Mouse (Mus musculus) limb, embryonic 11.5 days (tissue): ENCODE measurements around the gene Ankrd17. TPM values are rescaled to one million over a fixed set of nuclear protein-coding genes. Genes with fewer than 3 reads are reported as not detected.

Experiments
- ATAC-seq: fragments of 200-750 bp; cut with Nextera tagmentation; 2 replicates; pipeline ENCODE4 v1.8.0; 2017; ENCODE audit warnings: low read depth; ENCODE audit not compliant: insufficient number of reproducible peaks, low FRiP score, low TSS enrichment
- DNase-seq: peaks from one replicate; pipeline ENCODE4 v3.0.0-alpha.2; 2015; ENCODE audit warnings: low spot score
- H3K27ac ChIP-seq: fragments of 300-500 bp; sonication (generic); replicated peaks from 2 replicates; pipeline ENCODE4 v1.5.1; 2014; ENCODE audit warnings: low read depth, mild to moderate bottlenecking, low read length
- H3K27me3 ChIP-seq: fragments of 300-500 bp; sonication (generic); 2 replicates; pipeline ENCODE4 v1.6.1; 2014; ENCODE audit warnings: mild to moderate bottlenecking, low read length, mixed read lengths; ENCODE audit not compliant: control insufficient read depth, insufficient read depth
- H3K36me3 ChIP-seq: fragments of 300-500 bp; sonication (generic); 2 replicates; pipeline ENCODE4 v1.6.1; 2014; ENCODE audit warnings: mild to moderate bottlenecking, low read length, moderate library complexity, mixed read lengths; ENCODE audit not compliant: control insufficient read depth, insufficient read depth
- H3K4me1 ChIP-seq: fragments of 300-500 bp; sonication (generic); 2 replicates; pipeline ENCODE4 v1.6.1; 2014; ENCODE audit warnings: low read length, mixed read lengths; ENCODE audit not compliant: control insufficient read depth, insufficient read depth
- H3K4me2 ChIP-seq: fragments of 300-500 bp; sonication (generic); 2 replicates; pipeline ENCODE4 v1.6.1; 2014; ENCODE audit warnings: low read depth, mild to moderate bottlenecking, moderate library complexity; ENCODE audit not compliant: severe bottlenecking
- H3K4me3 ChIP-seq: fragments of 300-500 bp; sonication (generic); 2 replicates; pipeline ENCODE4 v1.5.1; 2014; ENCODE audit warnings: low read depth, low read length
- H3K9ac ChIP-seq: fragments of 300-500 bp; sonication (generic); 2 replicates; pipeline ENCODE4 v1.6.1; 2014; ENCODE audit warnings: mild to moderate bottlenecking, low read length
- H3K9me3 ChIP-seq: fragments of 300-500 bp; sonication (generic); 2 replicates; pipeline ENCODE4 v1.6.1; 2016; ENCODE audit warnings: low read length; ENCODE audit not compliant: control insufficient read depth
- WGBS: fragments of 180-500 bp; shearing (Covaris S2); extraction: QIAGEN DNeasy Blood & Tissue Kit; methylation state at CpG from one replicate; pipeline ENCODE4 v1.1.7; 2014; 5-methylcytosine and 5-hydroxymethylcytosine counted together
- polyA plus RNA-seq: library from polyadenylated mRNA; unstranded; fragments of >200 nt; fragmentation: Nextera tagmentation; extraction: Ambion mirVana; gene quantifications from 2 replicates; pipeline ENCODE4 v1.2.1, GENCODE M21; 2014

Gene Ankrd17
- polyA plus RNA-seq, 1 experiment from 2014 or later, result 33.3 TPM

DNA sequence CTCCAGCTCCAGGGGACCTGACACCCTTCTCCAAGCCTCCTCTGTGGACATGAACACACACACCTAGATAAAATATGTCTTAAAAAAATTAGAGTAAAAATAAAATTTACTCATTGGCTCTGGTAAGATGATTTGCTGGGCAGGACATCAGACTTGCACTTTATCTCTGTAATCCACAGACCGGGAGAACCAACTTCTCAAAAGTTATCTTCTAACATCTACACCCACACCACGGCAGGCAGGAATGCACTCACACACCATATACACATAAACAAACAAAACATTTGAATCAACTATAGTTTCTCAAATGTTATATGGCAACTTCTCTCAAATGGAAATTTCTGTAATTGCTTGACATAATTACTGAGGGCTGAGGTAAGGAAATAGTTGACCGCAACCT is 19.5 kb downstream of the Ankrd17 start:
- no peak for ATAC-seq
- Histone ChIP-seq H3K27ac (no peak overlapping the region), H3K4me1 (no peaks in the 10 kb centered on the region), H3K27me3 (no peaks in the 10 kb centered on the region), H3K4me2 (no peak overlapping the region), H3K36me3 (no peaks in the 10 kb centered on the region), H3K4me3 (no peak overlapping the region), H3K9me3 (no peaks in the 10 kb centered on the region), H3K9ac (no peak overlapping the region)
- WGBS, result 91% methylated on average over 3 of the region's 3 CpGs
- no peak for DNase-seq

DNA sequence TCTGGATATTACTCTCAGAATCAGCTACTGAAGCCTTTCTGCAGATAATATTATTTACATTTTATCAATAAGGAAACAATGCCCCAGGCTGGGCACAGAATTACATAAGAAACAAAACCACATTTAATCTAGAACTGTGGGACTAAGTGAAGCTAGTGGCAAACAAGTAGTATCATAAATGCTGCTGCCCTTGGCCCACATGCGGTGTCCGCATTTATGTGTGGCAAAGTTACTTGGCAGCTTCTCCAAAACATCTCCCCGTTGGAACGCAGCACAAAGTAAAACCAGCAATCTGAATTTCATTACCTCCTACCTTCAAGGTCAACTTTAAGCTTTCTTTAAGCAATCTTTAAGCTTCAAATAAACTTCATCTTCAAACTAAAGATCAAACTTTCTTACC is 25.5 kb downstream of the Ankrd17 start:
- WGBS, result 81% methylated on average over 4 of the region's 4 CpGs
- DNase-seq (no peak), ATAC-seq (no peak)
- no peaks in the 10 kb centered on the region for H3K36me3 ChIP-seq
- H3K27ac ChIP-seq, result no peak overlapping the region
- peaks cover 8% of the 10 kb centered on the region; the same call in 1 of the 2 replicates for H3K4me1 ChIP-seq
- no peak overlapping the region for H3K9ac ChIP-seq
- no peaks in the 10 kb centered on the region for H3K9me3 ChIP-seq
- H3K4me2 ChIP-seq, result no peak overlapping the region
- no peaks in the 10 kb centered on the region for H3K27me3 ChIP-seq
- H3K4me3 ChIP-seq, result no peak overlapping the region

- 95% methylated on average over 1 of the region's 1 CpGs for WGBS
- DNase-seq (no peak), ATAC-seq (no peak)
- Histone ChIP-seq H3K36me3 (no peaks in the 10 kb centered on the region), H3K4me2 (no peak overlapping the region), H3K4me1 (peaks cover 8% of the 10 kb centered on the region; the same call in 1 of the 2 replicates), H3K4me3 (no peak overlapping the region), H3K27ac (no peak overlapping the region), H3K27me3 (no peaks in the 10 kb centered on the region), H3K9me3 (no peaks in the 10 kb centered on the region), H3K9ac (no peak overlapping the region)
Observed at GRCm38 (mm10) chr5:90339953-90340343, 26.4 kb downstream of the Ankrd17 start.

GRCm38 (mm10) chr5:90339129-90339952 is 27.0 kb downstream of the Ankrd17 start:
- no peak for ATAC-seq
- Histone ChIP-seq H3K4me3 (no peak overlapping the region), H3K9ac (no peak overlapping the region)

DNA sequence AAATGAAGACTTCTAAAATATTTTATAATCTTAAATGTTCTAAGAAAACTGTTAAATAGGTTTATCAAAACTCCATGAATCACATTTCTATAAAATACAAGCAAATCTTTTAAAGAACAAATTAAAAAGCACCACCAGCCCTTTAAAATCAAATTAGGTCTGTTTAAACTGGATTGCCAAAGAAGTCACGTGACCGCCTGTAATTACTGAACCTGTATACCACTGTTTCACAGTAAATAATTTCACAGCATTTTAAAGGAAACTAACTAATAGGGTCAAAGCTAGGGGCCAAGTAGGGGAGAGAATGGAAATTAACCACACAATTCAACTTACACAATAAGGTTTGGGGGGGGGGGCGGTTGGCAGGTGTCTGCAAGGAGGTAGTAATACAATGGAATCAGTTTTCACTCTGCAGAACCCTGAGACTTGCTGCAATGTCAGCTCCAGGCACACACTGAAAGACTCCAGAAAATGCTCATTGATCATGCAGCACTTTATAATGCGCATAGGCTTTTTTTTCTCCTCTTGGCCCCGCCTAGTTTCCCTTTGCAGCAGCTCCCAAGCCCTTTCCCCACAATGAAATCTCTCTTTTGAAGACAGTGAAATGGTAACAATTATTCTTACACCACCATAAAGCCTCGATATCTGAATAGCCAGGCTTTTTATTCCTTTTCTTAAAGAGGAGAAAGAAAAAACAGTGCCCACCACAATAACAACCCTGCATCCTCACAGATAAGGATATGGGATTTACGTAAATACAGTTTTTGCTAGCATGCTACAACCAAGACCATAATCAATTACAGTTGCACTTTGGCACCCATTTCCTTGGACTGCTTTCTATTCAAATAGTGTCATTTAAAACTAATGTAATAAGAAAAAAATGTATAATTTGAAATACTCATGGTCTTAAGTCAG is 27.9 kb downstream of the Ankrd17 start:
- WGBS, result 77% methylated on average over 7 of the region's 7 CpGs
- H3K4me2 ChIP-seq, result no peak overlapping the region
- H3K9ac ChIP-seq, result no peak overlapping the region
- H3K4me3 ChIP-seq, result no peak overlapping the region
- no peaks in the 10 kb centered on the region for H3K27me3 ChIP-seq
- no peaks in the 10 kb centered on the region for H3K9me3 ChIP-seq
- ATAC-seq, result no peak
- no peak for DNase-seq
- H3K4me1 ChIP-seq, result peaks cover 8% of the 10 kb centered on the region; the same call in 1 of the 2 replicates
- no peak overlapping the region for H3K27ac ChIP-seq
- H3K36me3 ChIP-seq, result no peaks in the 10 kb centered on the region

More at GRCm38 (mm10) chr5:90339129-90339952, 27.0 kb downstream of the Ankrd17 start:
- H3K4me2 ChIP-seq, result no peak overlapping the region
- WGBS, result 28% methylated on average over 5 of the region's 5 CpGs
- no peaks in the 10 kb centered on the region for H3K27me3 ChIP-seq
- H3K4me1 ChIP-seq, result peaks cover 8% of the 10 kb centered on the region; the same call in 1 of the 2 replicates
- H3K36me3 ChIP-seq, result no peaks in the 10 kb centered on the region
- no peak overlapping the region for H3K27ac ChIP-seq
- peak; percentile 38 for DNase-seq
- no peaks in the 10 kb centered on the region for H3K9me3 ChIP-seq

DNA sequence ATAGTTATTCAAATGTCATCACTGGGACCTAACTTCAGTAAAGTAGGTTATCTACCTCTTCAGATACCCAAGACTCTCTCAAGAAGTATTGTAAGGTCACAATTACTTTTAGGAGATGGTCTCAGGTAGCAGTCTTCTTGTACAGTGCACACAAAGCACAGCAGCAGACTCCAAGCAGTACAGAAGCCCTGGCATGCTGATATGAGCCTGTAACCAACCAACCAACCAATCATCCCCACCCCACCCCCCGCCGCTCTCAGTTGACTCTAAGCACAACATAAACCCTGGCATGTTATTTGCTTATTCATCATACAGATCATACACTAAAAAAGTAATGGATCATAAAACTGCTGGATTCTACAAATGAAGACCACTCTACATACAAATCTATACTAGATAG is 33.9 kb downstream of the Ankrd17 start:
- Histone ChIP-seq H3K27me3 (no peaks in the 10 kb centered on the region), H3K9me3 (no peaks in the 10 kb centered on the region), H3K4me2 (no peak overlapping the region), H3K9ac (no peak overlapping the region), H3K4me1 (no peaks in the 10 kb centered on the region), H3K4me3 (no peak overlapping the region), H3K27ac (no peak overlapping the region), H3K36me3 (no peaks in the 10 kb centered on the region)
- WGBS, result 91% methylated on average over 2 of the region's 2 CpGs
- no peak for DNase-seq
- ATAC-seq, result no peak

- WGBS, result 87% methylated on average over 1 of the region's 1 CpGs
- Histone ChIP-seq H3K9me3 (no peaks in the 10 kb centered on the region), H3K27ac (no peak overlapping the region), H3K27me3 (no peaks in the 10 kb centered on the region), H3K4me1 (no peaks in the 10 kb centered on the region), H3K9ac (no peak overlapping the region), H3K4me3 (no peak overlapping the region), H3K4me2 (no peak overlapping the region), H3K36me3 (no peaks in the 10 kb centered on the region)
- ATAC-seq (no peak), DNase-seq (no peak)
Observed at GRCm38 (mm10) chr5:90331071-90331470, 35.3 kb downstream of the Ankrd17 start.

GRCm38 (mm10) chr5:90298396-90298795 is 68.0 kb downstream of the Ankrd17 start:
- Histone ChIP-seq H3K4me3 (no peak overlapping the region), H3K9me3 (no peaks in the 10 kb centered on the region), H3K9ac (no peak overlapping the region), H3K4me2 (no peak overlapping the region), H3K4me1 (no peaks in the 10 kb centered on the region), H3K36me3 (peaks cover 7% of the 10 kb centered on the region; the same call in 1 of the 2 replicates), H3K27me3 (no peaks in the 10 kb centered on the region), H3K27ac (no peak overlapping the region)
- no peak for DNase-seq
- 96% methylated on average over 11 of the region's 11 CpGs for WGBS
- ATAC-seq, result no peak
